Mouse (Mus musculus): ENCODE measurements around the gene Tpo.

The Tpo gene

GRCm38 (mm10) chr12:30077056-30077455, 55.4 kb downstream of the Tpo start:
- DNase-seq (ENCODE audit: low spot score in 2 of 2), result no peak

GRCm38 (mm10) chr12:30076316-30076715, 56.1 kb downstream of the Tpo start:
- DNase-seq (ENCODE audit: low spot score in 2 of 2), result no peak

GRCm38 (mm10) chr12:30069321-30069720, 63.1 kb downstream of the Tpo start:
- no peak for DNase-seq (ENCODE audit: low spot score in 2 of 2)

- no peak for DNase-seq (ENCODE audit: low spot score in 2 of 2)
Measured at GRCm38 (mm10) chr12:30067806-30068205, 64.6 kb downstream of the Tpo start.

GRCm38 (mm10) chr12:30062118-30062505, 70.3 kb downstream of the Tpo start:
- DNase-seq (ENCODE audit: low spot score in 2 of 2), result no peak

GRCm38 (mm10) chr12:30061503-30062117, 70.8 kb downstream of the Tpo start:
- DNase-seq (ENCODE audit: low spot score in 2 of 2), result no peak

GRCm38 (mm10) chr12:30058044-30058443, 74.4 kb downstream of the Tpo start:
- DNase-seq (ENCODE audit: low spot score in 2 of 2), result no peak

- no peak for DNase-seq (ENCODE audit: low spot score in 2 of 2)
Measured at GRCm38 (mm10) chr12:30054761-30055540, 77.5 kb downstream of the Tpo start.

- peak in 1 of 2 experiments; percentile 63 for DNase-seq (ENCODE audit: low spot score in 2 of 2)
Measured at GRCm38 (mm10) chr12:30050235-30050634, 82.2 kb downstream of the Tpo start.

GRCm38 (mm10) chr12:30049818-30050217, 82.6 kb downstream of the Tpo start:
- DNase-seq (ENCODE audit: low spot score in 2 of 2), result no peak

GRCm38 (mm10) chr12:30048848-30049247, 83.6 kb downstream of the Tpo start:
- DNase-seq (ENCODE audit: low spot score in 2 of 2), result no peak

- no peak for DNase-seq (ENCODE audit: low spot score in 2 of 2)
Measured at GRCm38 (mm10) chr12:30040150-30040549, 92.3 kb downstream of the Tpo start.

GRCm38 (mm10) chr12:30039565-30039964, 92.9 kb downstream of the Tpo start:
- peak in 1 of 2 experiments; percentile 50 for DNase-seq (ENCODE audit: low spot score in 2 of 2)

- DNase-seq (ENCODE audit: low spot score in 2 of 2), result peak in 1 of 2 experiments; percentile 25
Measured at GRCm38 (mm10) chr12:30036569-30037055, 95.8 kb downstream of the Tpo start.

GRCm38 (mm10) chr12:30035841-30036568, 96.4 kb downstream of the Tpo start:
- no peak for DNase-seq (ENCODE audit: low spot score in 2 of 2)

GRCm38 (mm10) chr12:30035406-30035805, 97.0 kb downstream of the Tpo start:
- DNase-seq (ENCODE audit: low spot score in 2 of 2), result no peak

GRCm38 (mm10) chr12:30034681-30035080, 97.7 kb downstream of the Tpo start:
- no peak for DNase-seq (ENCODE audit: low spot score in 2 of 2)

- DNase-seq (ENCODE audit: low spot score in 2 of 2), result peak in 1 of 2 experiments; percentile 1
Measured at GRCm38 (mm10) chr12:30030571-30030970, 101.9 kb downstream of the Tpo start.

GRCm38 (mm10) chr12:30029111-30029510, 103.3 kb downstream of the Tpo start:
- DNase-seq (ENCODE audit: low spot score in 2 of 2), result peak in 1 of 2 experiments; percentile 1

- no peak for DNase-seq (ENCODE audit: low spot score in 2 of 2)
Measured at GRCm38 (mm10) chr12:30027721-30028340, 104.6 kb downstream of the Tpo start.

GRCm38 (mm10) chr12:30024264-30024825, 108.1 kb downstream of the Tpo start:
- DNase-seq (ENCODE audit: low spot score in 2 of 2), result no peak

- DNase-seq (ENCODE audit: low spot score in 2 of 2), result no peak
Measured at GRCm38 (mm10) chr12:30023491-30023890, 108.9 kb downstream of the Tpo start.

Measured in frontal cortex, postnatal 14 days (tissue).